Mouse (Mus musculus) urinary bladder, adult 18-20 months (tissue): ENCODE data around the gene Muc13.

ENCODE experiments used
- DNase-seq, 2 experiments: peaks; one replicate each; pipeline ENCODE4 v3.0.0; 2022; ENCODE audit warnings: low spot score in 2 of 2, mixed read lengths in 2 of 2

Muc13 gene

GRCm38 (mm10) chr16:33824603-33825002 is 30.8 kb downstream of the Muc13 start:
- no peak for DNase-seq

GRCm38 (mm10) chr16:33828496-33828895 is 34.7 kb downstream of the Muc13 start:
- DNase-seq = no peak

GRCm38 (mm10) chr16:33829301-33829831 is 35.5 kb downstream of the Muc13 start, which contains the start of gene Itgb5:
Gene Itgb5 (plus strand): TSS chr16:33829665.
- peak; percentile 77 to 81 for DNase-seq

GRCm38 (mm10) chr16:33829842-33830511 is 36.1 kb downstream of the Muc13 start:
- DNase-seq = peak; percentile 50 to 65

GRCm38 (mm10) chr16:33830512-33831105 is 36.8 kb downstream of the Muc13 start:
- DNase-seq = no peak

- DNase-seq = no peak
Observed at GRCm38 (mm10) chr16:33832057-33832456, 38.2 kb downstream of the Muc13 start.

- no peak for DNase-seq
Observed at GRCm38 (mm10) chr16:33832728-33833428, 39.0 kb downstream of the Muc13 start.

GRCm38 (mm10) chr16:33833429-33833753 is 39.6 kb downstream of the Muc13 start:
- no peak for DNase-seq

GRCm38 (mm10) chr16:33833781-33834482 is 40.1 kb downstream of the Muc13 start:
- DNase-seq = peak in 1 of 2 experiments; percentile 68

- DNase-seq = peak in 1 of 2 experiments; percentile 71
Observed at GRCm38 (mm10) chr16:33836676-33837075, 42.8 kb downstream of the Muc13 start.

GRCm38 (mm10) chr16:33837191-33837590 is 43.4 kb downstream of the Muc13 start:
- no peak for DNase-seq

GRCm38 (mm10) chr16:33840616-33841015 is 46.8 kb downstream of the Muc13 start:
- no peak for DNase-seq

- DNase-seq = no peak
Observed at GRCm38 (mm10) chr16:33842081-33842880, 48.4 kb downstream of the Muc13 start.

GRCm38 (mm10) chr16:33844150-33844611 is 50.3 kb downstream of the Muc13 start:
- no peak for DNase-seq

- DNase-seq = no peak
Observed at GRCm38 (mm10) chr16:33844866-33845265, 51.0 kb downstream of the Muc13 start.

GRCm38 (mm10) chr16:33853271-33853670 is 59.4 kb downstream of the Muc13 start:
- no peak for DNase-seq

GRCm38 (mm10) chr16:33858766-33859165 is 64.9 kb downstream of the Muc13 start:
- no peak for DNase-seq

GRCm38 (mm10) chr16:33859380-33859779 is 65.5 kb downstream of the Muc13 start:
- DNase-seq = no peak

GRCm38 (mm10) chr16:33859988-33860700 is 66.3 kb downstream of the Muc13 start:
- peak; percentile 47 to 48 for DNase-seq

GRCm38 (mm10) chr16:33862406-33862805 is 68.6 kb downstream of the Muc13 start:
- DNase-seq = no peak
